Mouse (Mus musculus) limb, embryonic 15.5 days (tissue): ENCODE data around the gene Nek9. TPM values are rescaled to one million over a fixed set of nuclear protein-coding genes. Genes with fewer than 3 reads are reported as not detected.

ENCODE experiments used
- ATAC-seq: fragments of 200-750 bp; cut with Nextera tagmentation; 2 replicates; pipeline ENCODE4 v1.8.0; 2017; ENCODE audit warnings: low read depth, moderate TSS enrichment; ENCODE audit not compliant: insufficient number of reproducible peaks, low FRiP score, low TSS enrichment
- H3K27ac ChIP-seq: fragments of 300-500 bp; sonication (generic); 2 replicates; pipeline ENCODE4 v1.5.1; 2015; ENCODE audit warnings: moderate library complexity, mild to moderate bottlenecking, inconsistent platforms
- H3K27me3 ChIP-seq: fragments of 300-500 bp; sonication (generic); 2 replicates; pipeline ENCODE4 v1.6.1; 2015; ENCODE audit warnings: inconsistent platforms
- H3K36me3 ChIP-seq: fragments of 300-500 bp; sonication (generic); 2 replicates; pipeline ENCODE4 v1.6.1; 2015; ENCODE audit warnings: inconsistent platforms
- H3K4me1 ChIP-seq: fragments of 300-500 bp; sonication (generic); 2 replicates; pipeline ENCODE4 v1.6.1; 2015; ENCODE audit warnings: inconsistent platforms
- H3K4me2 ChIP-seq: fragments of 300-500 bp; sonication (generic); 2 replicates; pipeline ENCODE4 v1.6.1; 2015; ENCODE audit warnings: mild to moderate bottlenecking, inconsistent platforms
- H3K4me3 ChIP-seq: fragments of 300-500 bp; sonication (generic); 2 replicates; pipeline ENCODE4 v1.5.1; 2015; ENCODE audit warnings: mild to moderate bottlenecking, inconsistent platforms
- H3K9ac ChIP-seq: fragments of 300-500 bp; sonication (generic); 2 replicates; pipeline ENCODE4 v1.6.1; 2015; ENCODE audit warnings: inconsistent platforms
- H3K9me3 ChIP-seq: fragments of 300-500 bp; sonication (generic); 2 replicates; pipeline ENCODE4 v1.6.1; 2016; ENCODE audit warnings: inconsistent platforms
- WGBS: fragments of 180-500 bp; shearing (Covaris S2); methylation state at CpG from one replicate; pipeline ENCODE4 v1.1.7; 2015; 5-methylcytosine and 5-hydroxymethylcytosine counted together
- polyA plus RNA-seq: library from polyadenylated mRNA; unstranded; fragments of >200 nt; fragmentation: Nextera tagmentation; extraction: Ambion mirVana; gene quantifications from 2 replicates; pipeline ENCODE4 v1.2.1, GENCODE M21; 2015

The Nek9 gene
- polyA plus RNA-seq, 1 experiment from 2014 or later, result 23.1 TPM

DNA sequence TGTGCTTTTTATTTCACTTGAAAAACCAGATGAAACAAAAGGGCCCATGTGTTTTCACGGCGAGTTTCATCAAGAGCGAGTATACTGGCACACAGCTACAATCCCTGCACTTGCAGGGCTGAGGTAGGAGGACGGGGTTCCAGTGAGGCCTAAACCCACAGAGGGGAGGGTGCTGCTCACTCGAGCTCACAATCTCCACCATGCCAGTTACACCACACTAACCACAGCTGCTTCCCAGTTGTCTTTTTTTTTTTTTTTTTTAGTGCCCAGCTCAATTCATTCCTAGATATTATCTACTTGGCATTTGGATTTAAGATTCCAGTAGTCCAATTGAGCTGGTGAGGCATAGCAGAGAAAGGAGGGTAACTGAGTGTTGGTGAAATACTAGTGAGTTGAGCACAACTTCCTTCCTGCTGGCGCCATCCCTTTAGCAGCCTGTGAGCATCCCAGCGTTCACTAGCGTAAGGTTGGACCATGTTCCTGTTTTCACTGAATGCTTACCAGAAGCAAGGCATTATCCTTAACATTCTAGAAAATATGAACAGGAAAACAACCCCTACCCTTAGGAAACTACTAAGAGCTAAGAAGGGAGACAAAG lies 33.0 kb upstream of the Nek9 start:
- H3K27ac ChIP-seq, result no peak overlapping the region
- no peaks in the 10 kb centered on the region for H3K36me3 ChIP-seq
- H3K4me3 ChIP-seq, result no peak overlapping the region
- H3K27me3 ChIP-seq, result no peaks in the 10 kb centered on the region
- 64% methylated on average over 8 of the region's 8 CpGs for WGBS
- ATAC-seq, result no peak
- no peak overlapping the region for H3K4me2 ChIP-seq
- H3K9ac ChIP-seq, result no peak overlapping the region
- H3K4me1 ChIP-seq, result peaks cover 22% of the 10 kb centered on the region
- H3K9me3 ChIP-seq, result no peaks in the 10 kb centered on the region

DNA sequence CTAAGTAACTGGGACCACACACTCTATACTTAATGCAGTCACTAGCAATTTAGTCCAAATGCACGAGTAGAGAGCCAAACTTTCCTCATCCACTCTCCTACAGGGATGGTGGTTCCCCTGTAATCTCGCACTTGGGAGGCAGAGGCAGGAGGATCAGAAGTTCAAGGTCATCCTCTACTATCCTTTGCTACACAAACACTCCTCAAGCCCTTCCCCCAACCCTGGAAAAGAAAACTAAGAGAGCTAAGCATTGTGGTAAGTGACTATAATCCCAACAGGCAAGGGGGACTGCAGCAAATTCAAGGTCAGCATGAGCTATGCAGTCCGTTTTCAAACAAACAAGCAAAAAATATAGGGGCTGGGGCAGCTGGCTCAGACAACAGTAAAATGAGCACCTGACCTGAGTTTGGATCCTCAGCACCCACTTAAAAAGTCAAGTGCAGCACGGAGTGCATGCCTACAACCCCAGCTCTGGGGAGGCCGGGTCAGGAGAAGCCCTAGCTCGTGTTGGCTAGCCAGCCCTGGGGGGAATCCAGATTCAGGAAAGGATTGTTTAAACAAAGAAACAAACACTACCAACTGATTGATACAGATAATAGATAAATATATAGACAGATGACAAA lies 29.4 kb upstream of the Nek9 start:
- ATAC-seq, result no peak
- WGBS, result 85% methylated on average over 6 of the region's 6 CpGs
- H3K4me3 ChIP-seq, result no peak overlapping the region
- H3K36me3 ChIP-seq, result peaks cover under 1% of the 10 kb centered on the region; the same call in 1 of the 2 replicates
- no peak overlapping the region for H3K27ac ChIP-seq
- peaks cover 21% of the 10 kb centered on the region for H3K4me1 ChIP-seq
- no peak overlapping the region for H3K9ac ChIP-seq
- no peak overlapping the region for H3K4me2 ChIP-seq
- no peaks in the 10 kb centered on the region for H3K9me3 ChIP-seq
- no peaks in the 10 kb centered on the region for H3K27me3 ChIP-seq

DNA sequence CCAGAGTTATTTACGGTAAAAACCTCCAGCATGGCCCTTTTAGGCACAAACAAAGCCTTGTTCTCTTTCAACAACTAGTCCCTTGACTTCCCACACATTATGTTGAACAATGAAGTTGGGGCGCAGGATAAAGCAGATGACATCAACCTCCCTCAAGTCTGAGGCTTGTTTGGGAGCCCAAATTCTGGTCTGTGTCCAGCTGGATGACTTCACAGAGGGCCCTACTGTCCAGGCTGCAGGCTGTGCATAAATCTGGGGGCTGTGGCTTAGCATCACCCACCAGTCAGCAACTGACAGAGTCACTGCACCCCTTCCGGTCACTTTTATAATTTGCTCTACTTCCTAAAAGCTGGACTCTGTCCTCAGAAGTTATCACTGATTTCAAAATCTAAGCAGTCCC lies 27.1 kb upstream of the Nek9 start:
- no peak overlapping the region for H3K27ac ChIP-seq
- no peak overlapping the region for H3K4me3 ChIP-seq
- no peak overlapping the region for H3K9ac ChIP-seq

DNA sequence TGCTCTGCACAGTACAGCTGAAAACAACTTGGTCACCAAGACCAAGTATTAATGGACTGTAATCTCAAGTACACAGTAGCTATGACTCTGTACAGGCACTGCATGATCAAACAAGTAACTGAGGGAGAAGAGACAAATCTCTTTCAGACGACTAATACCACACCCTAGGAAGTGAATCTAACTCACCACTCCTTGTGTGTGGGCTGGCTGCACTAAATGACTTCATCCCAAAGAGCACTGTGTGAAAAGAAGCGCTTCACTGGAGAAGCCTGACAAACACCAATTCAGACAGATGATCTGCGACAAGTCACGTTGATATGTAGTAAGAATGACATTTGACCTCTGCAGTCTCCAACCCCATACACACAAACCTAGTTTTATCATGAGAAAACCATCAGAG lies 23.3 kb upstream of the Nek9 start:
- 78% methylated on average over 4 of the region's 4 CpGs for WGBS
- no peak overlapping the region for H3K9ac ChIP-seq
- no peak overlapping the region for H3K4me2 ChIP-seq
- H3K36me3 ChIP-seq, result peaks cover 6% of the 10 kb centered on the region
- ATAC-seq, result no peak
- H3K27ac ChIP-seq, result no peak overlapping the region
- H3K4me3 ChIP-seq, result no peak overlapping the region
- H3K4me1 ChIP-seq, result peaks cover 15% of the 10 kb centered on the region; the same call in 1 of the 2 replicates
- H3K9me3 ChIP-seq, result no peaks in the 10 kb centered on the region
- no peaks in the 10 kb centered on the region for H3K27me3 ChIP-seq

More for the DNA sequence above, 27.1 kb upstream of the Nek9 start:
- H3K36me3 ChIP-seq, result peaks cover 6% of the 10 kb centered on the region
- no peaks in the 10 kb centered on the region for H3K27me3 ChIP-seq
- no peak for ATAC-seq
- WGBS, result 70% methylated on average over 3 of the region's 3 CpGs
- peaks cover 15% of the 10 kb centered on the region; the same call in 1 of the 2 replicates for H3K4me1 ChIP-seq
- no peaks in the 10 kb centered on the region for H3K9me3 ChIP-seq
- no peak overlapping the region for H3K4me2 ChIP-seq

DNA sequence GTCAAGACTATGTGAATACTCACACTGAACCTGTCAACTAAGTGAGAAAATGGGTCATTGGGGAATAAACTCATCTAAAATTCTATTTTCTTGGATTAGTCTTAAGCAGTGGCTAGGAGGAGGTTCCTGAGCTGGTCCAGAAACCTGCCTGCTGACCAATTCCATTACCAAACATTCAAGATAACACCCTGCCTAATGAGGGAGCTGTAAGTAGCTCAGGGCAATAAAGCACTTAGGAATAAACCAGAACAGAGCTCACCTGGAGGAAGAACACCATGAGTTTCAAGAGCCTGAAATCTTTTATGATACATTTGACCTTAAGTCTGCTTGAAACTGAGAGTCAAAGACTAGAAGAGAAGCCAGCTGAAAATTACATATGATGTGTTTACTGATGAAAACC lies 22.4 kb upstream of the Nek9 start:
- Histone ChIP-seq H3K9ac (no peak overlapping the region), H3K4me1 (peaks cover 15% of the 10 kb centered on the region; the same call in 1 of the 2 replicates), H3K27ac (no peak overlapping the region), H3K27me3 (no peaks in the 10 kb centered on the region), H3K4me2 (no peak overlapping the region), H3K4me3 (no peak overlapping the region), H3K36me3 (peaks cover 6% of the 10 kb centered on the region), H3K9me3 (no peaks in the 10 kb centered on the region)
- ATAC-seq, result no peak

DNA sequence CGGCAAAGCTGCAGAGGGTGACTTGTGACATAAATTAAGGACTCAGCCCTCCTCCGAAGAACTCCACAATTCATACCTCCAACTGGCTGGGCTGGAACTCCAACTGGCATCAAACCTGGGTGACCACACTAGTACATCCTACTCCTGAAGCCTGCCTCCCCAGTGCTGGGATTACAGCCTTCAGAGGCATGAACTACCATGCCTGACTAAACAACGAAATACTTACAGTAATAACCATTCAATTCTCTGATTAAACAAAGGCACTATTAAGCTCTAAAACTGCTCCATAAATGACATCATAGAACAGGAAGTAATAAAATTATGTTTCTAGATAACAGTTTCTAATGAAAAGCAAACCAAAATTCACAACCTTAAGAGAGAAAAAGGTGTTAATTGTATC lies 22.0 kb upstream of the Nek9 start:
- H3K9ac ChIP-seq, result no peak overlapping the region
- no peak overlapping the region for H3K27ac ChIP-seq
- 56% methylated on average over 3 of the region's 3 CpGs for whole genome bisulfite sequencing
- ATAC-seq, result no peak
- no peaks in the 10 kb centered on the region for H3K27me3 ChIP-seq
- no peaks in the 10 kb centered on the region for H3K9me3 ChIP-seq
- H3K4me2 ChIP-seq, result no peak overlapping the region
- no peak overlapping the region for H3K4me3 ChIP-seq
- peaks cover 6% of the 10 kb centered on the region for H3K36me3 ChIP-seq
- H3K4me1 ChIP-seq, result peaks cover 13% of the 10 kb centered on the region; the same call in 1 of the 2 replicates

DNA sequence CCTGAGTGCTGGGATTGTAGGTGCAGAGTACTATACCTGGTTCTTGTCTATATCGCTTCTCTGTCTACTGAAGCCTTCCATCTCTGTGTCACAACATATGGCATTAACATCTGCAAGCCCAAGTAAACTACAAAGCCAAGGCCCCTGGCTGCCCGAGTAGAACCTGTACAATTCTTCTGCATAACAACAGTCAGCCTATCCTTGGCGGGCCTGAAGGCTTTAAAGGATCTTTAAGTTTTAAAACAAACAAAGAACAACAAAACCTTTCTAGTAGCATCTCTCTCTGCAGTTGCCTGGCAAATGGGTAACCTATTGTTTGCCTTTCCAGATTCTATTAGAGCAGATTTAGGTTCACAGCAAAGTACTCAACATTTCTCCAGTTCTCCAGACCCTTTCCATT lies 14.9 kb upstream of the Nek9 start:
- H3K27ac ChIP-seq, result no peak overlapping the region
- H3K27me3 ChIP-seq, result no peaks in the 10 kb centered on the region
- H3K9ac ChIP-seq, result no peak overlapping the region
- H3K4me2 ChIP-seq, result no peak overlapping the region
- 84% methylated on average over 3 of the region's 3 CpGs for WGBS
- H3K4me3 ChIP-seq, result no peak overlapping the region
- no peaks in the 10 kb centered on the region for H3K9me3 ChIP-seq
- peaks cover 26% of the 10 kb centered on the region for H3K36me3 ChIP-seq
- no peak for ATAC-seq
- peaks cover 5% of the 10 kb centered on the region; the same call in 1 of the 2 replicates for H3K4me1 ChIP-seq

DNA sequence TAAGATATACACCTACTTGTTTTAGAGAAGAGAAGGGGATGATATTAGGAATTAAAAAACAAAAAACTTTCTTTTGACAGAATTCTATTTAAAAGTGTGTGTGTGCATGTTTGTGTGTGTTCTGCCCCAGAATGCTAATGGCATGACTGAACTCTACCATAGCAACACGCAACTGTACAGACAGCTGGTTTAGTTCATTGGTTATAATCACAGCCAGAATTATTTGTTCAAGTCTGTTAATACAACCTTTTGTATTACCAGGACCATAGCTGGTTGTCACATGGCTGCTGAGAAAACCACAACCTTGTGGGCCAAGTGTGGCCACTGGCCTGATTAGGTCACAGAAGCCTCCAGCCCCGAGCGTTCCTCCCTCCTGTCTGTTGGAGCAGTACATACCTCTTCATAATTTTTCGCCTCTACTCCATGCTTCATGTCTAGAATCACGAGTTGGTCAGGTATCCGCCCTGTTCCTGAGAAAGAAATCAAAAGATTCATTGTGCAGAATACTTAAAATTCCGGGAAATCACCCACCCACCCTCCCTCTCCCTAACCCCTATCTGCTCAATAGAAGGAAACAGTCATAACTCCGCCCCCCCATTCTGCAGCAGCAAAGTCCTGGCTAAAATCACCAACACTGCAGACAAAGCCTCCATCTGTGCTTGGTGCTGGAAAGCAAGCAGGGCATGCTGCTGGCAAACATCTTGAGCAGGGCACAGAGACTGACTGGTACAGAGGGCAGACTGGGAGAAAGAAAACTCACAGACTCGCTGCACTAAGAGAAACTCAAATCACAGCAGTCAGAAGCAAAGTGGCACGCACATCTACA lies 11.5 kb upstream of the Nek9 start:
- H3K4me3 ChIP-seq, result no peak overlapping the region
- H3K9ac ChIP-seq, result no peak overlapping the region
- peak overlapping the region; percentile 57 for H3K27ac ChIP-seq
- H3K27me3 ChIP-seq, result no peaks in the 10 kb centered on the region
- no peak overlapping the region for H3K4me2 ChIP-seq
- ATAC-seq, result peak; percentile 48; the same call in 1 of the 2 replicates
- WGBS, result 60% methylated on average over 10 of the region's 10 CpGs
- peaks cover 41% of the 10 kb centered on the region for H3K36me3 ChIP-seq
- no peaks in the 10 kb centered on the region for H3K9me3 ChIP-seq
- peaks cover 5% of the 10 kb centered on the region; the same call in 1 of the 2 replicates for H3K4me1 ChIP-seq

DNA sequence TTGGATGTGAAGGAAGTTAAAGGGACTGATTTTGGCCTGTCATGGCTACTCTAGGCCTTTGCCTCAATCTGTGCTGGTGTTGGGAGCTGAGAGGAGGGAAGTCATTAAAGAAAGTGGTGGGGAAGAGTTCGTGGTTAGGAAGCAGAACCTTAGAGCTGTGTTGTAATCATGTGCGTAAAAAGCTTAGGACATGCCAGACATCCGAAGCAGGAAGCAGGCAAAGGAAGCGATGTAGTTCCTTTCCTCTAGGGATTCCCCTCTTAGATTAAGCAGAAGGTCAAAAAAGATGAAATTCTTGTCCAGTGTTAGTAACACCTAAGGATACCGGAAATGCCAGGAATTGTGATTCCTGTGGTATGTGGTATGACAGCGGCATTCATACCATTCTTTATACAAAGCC lies 9.2 kb upstream of the Nek9 start:
- Histone ChIP-seq H3K4me2 (no peak overlapping the region), H3K4me3 (no peak overlapping the region), H3K36me3 (peaks cover 28% of the 10 kb centered on the region), H3K4me1 (peaks cover 5% of the 10 kb centered on the region; the same call in 1 of the 2 replicates), H3K27me3 (no peaks in the 10 kb centered on the region), H3K27ac (no peak overlapping the region), H3K9ac (no peak overlapping the region), H3K9me3 (no peaks in the 10 kb centered on the region)
- WGBS, result 66% methylated on average over 6 of the region's 6 CpGs
- no peak for ATAC-seq

DNA sequence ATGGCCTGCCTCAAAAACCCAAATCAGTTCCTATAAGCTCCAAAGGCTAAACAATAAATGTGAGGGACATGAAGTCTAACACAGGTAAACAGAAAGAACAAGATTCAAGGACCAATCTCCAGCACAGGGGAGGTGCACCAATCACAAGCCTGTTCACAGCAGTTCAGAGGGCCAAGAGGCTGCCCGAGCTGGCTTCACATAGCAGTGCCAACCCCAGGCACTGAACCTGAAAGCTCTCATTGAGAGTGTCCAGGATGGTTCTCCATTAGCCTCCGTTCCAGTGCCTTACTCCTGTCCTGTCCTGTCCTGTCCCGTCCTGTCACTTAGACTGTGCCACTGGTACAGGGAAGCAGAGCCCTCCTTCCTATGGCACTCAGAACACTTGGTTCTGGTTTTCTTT lies 8.0 kb upstream of the Nek9 start:
- Histone ChIP-seq H3K4me2 (no peak overlapping the region), H3K9me3 (no peaks in the 10 kb centered on the region), H3K27me3 (no peaks in the 10 kb centered on the region), H3K4me1 (peaks cover 5% of the 10 kb centered on the region; the same call in 1 of the 2 replicates), H3K9ac (no peak overlapping the region), H3K27ac (0 out of 2 replicates have a peak overlapping the region, but pooled peaks have one; percentile 3), H3K4me3 (no peak overlapping the region), H3K36me3 (peaks cover 23% of the 10 kb centered on the region)
- 78% methylated on average over 3 of the region's 3 CpGs for WGBS
- ATAC-seq, result no peak

DNA sequence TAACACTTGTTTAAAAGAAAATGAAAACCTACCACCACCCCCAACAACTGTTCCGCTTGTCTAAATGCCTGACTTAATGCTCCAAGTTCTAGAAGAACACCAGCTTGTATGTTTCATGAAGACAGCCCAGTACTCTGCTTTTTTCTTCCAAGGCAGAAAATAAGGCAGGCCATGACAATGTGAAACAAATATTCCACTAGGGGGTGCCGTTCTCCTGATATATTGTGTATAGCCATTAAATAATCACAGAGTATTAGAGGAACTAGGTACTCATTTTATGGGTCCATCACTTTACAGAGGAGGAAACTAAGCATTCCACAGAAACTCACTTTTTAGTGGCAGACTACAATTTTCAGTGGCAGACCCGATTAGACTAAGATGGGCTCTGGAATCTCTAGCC lies 7.2 kb upstream of the Nek9 start:
- ATAC-seq, result no peak
- no peak overlapping the region for H3K9ac ChIP-seq
- 62% methylated on average over 3 of the region's 3 CpGs for WGBS
- peaks cover 27% of the 10 kb centered on the region for H3K36me3 ChIP-seq
- H3K27me3 ChIP-seq, result no peaks in the 10 kb centered on the region
- no peak overlapping the region for H3K4me2 ChIP-seq
- H3K4me1 ChIP-seq, result peaks cover 6% of the 10 kb centered on the region; the same call in 1 of the 2 replicates
- no peaks in the 10 kb centered on the region for H3K9me3 ChIP-seq
- H3K4me3 ChIP-seq, result no peak overlapping the region
- no peak overlapping the region for H3K27ac ChIP-seq

DNA sequence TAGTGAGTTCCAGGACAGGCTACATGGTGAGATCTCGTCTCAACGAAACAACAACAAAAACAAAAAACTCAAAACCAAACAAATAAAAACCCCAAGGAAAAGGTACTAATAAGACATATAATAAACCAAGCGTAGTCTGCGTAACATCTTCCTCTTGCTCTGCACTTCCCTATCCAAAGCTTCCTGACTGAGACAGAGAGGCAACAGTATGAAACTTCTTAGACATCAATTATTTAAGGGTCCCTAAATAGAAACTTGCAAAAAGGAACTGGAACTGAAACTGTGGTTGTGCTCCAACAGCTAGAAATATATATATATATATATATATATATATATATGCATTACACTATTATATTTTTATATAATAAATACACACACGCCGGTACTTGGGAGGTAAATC lies 6.4 kb upstream of the Nek9 start:
- no peaks in the 10 kb centered on the region for H3K9me3 ChIP-seq
- ATAC-seq, result no peak
- H3K4me1 ChIP-seq, result peaks cover 4% of the 10 kb centered on the region; the same call in 1 of the 2 replicates
- H3K36me3 ChIP-seq, result peaks cover 27% of the 10 kb centered on the region
- no peak overlapping the region for H3K4me2 ChIP-seq
- H3K27me3 ChIP-seq, result no peaks in the 10 kb centered on the region
- H3K4me3 ChIP-seq, result no peak overlapping the region
- 77% methylated on average over 6 of the region's 6 CpGs for WGBS
- H3K27ac ChIP-seq, result no peak overlapping the region
- no peak overlapping the region for H3K9ac ChIP-seq
